Mouse (Mus musculus) gastrocnemius, postnatal 14 days (tissue): ENCODE results near the gene Ncmap. TPM values are rescaled to one million over a fixed set of nuclear protein-coding genes. Genes with fewer than 3 reads are reported as not detected.

Experiments
- DNase-seq: peaks from one replicate; pipeline ENCODE4 v3.0.0; 2021; ENCODE audit warnings: mixed read lengths
- intact Hi-C: fragments of 180-260 bp; cut with DNase I; formaldehyde crosslinking; loops from one replicate; pipeline ENCODE4 v1.15.1; 2025; ENCODE audit warnings: low total_unique reads
- long read RNA-seq, 2 experiments: library from polyadenylated mRNA; stranded (forward); transcript quantifications; one replicate each; pipeline ENCODE4 v2.0.0; 2021
- total RNA-seq, 2 experiments: library from RNA; stranded (reverse); gene quantifications; 2 replicates each; pipeline ENCODE4 v1.2.3; 2021

The Ncmap gene
- total RNA-seq = 10 to 100 TPM in 1 of 2 experiments, 1 to 10 TPM in 1; 5.6 to 19.2 TPM
- long read RNA-seq, experiment 1, partial matches to known transcripts = 8 of 9 reads
- long read RNA-seq, experiment 1, other reads (novel, unspliced or antisense) = 1 of 9 reads
- long read RNA-seq, experiment 2, partial matches to known transcripts = 10 of 10 reads
- long read RNA-seq, experiment 2, other reads (novel, unspliced or antisense) = 0 of 10 reads

DNA sequence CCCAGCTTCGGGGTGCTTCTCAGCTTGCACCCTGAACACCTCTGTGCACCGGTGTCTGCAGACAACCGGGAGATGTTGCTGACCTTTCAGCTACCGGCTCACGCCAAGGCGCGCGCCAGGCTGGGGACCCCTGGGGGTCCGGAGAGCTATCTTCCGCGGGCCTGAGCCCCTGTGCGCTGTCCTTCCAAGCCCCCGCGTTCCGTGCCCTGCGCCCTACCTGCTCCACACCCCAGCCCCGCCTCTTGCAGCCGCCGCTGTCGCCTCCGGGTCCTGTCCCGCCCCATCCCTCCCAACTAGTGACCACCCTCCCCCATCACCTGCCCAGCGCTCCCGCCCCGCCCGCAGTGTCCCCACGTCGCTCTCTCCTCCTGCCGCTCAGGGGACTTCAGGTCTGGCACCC is at the start of gene Ncmap:
TSS of gene Ncmap (minus strand) at position 237 of the 400 bp plus-strand sequence.
- no peak for DNase-seq
- intact Hi-C loops = no loop called here

DNA sequence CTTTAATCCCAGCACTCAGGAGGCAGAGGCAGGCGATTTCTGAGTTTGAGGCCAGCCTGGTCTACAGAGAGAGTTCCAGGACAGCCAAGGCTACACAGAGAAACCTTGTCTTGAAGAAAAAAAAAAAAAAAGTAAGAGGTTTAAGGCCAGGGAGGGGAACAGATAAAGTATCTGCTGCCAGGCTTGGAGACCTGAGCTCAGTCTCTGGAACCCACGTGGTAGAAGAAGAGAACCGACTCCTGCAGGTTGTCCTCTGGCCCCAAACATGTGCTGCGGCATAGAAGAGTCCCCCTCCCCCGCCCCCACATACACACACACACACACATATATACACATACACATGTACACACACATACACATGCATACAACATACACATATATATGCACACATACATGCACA is 44.4 kb upstream of the Ncmap start:
- DNase-seq = no peak
- intact Hi-C loops = no loop called here

DNA sequence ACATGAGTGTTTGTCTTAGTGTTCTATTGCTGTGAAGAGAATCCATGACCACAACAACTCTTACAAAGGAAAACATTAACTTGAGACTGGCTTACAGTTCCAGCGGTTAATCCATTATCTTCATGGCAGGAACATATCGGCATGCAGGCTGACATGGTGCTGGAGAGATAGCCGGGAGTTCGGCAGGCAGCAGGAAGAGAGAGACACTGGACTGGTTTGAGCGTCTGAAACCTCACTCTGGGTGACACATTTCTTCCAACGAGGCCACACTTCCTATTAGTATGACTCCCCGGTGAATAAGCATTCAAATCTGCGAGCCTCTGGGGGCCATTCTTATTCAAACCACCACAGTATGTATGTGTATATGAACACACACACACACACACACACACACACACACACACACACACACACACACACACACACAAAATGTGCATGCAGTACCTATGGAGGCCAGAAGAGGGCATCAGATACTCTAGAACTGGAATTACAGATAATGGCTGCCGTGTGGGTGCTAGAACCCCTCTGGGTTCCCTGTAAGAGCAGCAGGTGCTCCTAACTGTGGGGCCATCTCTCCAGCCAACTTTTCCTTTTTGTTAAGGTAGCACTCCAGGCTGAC is 42.0 kb upstream of the Ncmap start:
- intact Hi-C loops = no loop called here
- no peak for DNase-seq

DNA sequence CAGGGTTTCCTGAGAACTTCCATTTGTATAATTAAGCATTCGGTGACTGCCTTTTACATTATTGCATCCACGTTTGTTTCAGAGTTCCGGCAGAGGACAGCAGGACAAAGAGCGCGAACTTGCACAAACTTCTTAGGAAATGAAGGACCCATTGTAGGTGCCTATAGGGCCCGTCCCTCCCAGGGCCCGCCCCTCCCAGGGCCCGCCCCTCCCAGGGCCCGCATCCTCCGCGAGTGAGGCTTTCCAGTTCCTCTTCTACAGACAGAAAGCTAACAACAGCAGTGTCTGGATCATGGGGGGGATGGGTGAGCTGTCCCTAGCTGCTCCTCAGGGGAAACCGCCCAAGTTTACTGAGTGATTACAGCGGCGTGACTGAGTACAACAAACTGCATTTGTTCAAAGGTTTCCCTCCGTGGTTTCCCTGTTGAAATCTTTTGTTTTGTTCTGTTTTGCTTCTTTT is 41.2 kb upstream of the Ncmap start:
- DNase-seq = peak; percentile 41
- intact Hi-C loops = no loop called here

DNA sequence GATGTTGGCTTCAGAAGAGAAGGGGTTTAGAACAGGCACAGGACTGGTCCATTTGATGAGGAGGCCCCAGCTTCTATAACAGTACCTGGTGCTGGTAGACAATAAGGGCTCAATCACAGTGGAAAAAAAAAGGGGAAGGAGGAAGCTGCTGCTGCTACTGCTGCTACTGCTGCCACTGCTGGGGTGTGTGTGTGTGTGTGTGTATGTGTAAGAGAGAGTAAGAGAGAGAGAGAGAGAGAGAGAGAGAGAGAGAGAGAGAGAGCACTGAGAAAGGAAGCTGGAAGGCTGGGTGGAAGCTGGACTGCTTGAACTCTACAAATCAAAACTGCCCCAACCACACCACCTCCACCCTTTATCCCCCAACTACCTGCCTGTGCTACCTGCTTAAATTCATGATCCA is 39.9 kb upstream of the Ncmap start:
- DNase-seq = no peak
- intact Hi-C loops = no loop called here

DNA sequence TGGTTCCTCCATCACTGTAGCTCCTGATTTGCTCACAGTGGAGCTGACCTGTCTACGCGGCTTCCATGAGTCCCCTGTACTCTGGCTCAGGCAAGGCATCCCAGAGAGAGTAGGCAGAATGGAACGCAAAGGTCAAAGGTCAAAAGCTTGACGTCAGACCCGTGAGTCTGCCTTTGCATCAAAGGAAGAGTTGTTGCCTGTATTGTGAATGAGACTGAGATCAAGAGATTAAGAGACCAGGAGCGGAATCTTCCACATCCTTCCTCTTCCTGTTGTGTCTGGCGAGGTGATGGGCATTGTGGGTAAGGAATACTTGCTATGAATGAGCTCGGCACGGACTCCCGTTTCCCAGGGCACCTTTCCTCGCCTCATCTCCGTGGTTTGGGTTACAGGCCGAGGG is 38.3 kb upstream of the Ncmap start:
- no peak for DNase-seq
- intact Hi-C loops = no loop called here

DNA sequence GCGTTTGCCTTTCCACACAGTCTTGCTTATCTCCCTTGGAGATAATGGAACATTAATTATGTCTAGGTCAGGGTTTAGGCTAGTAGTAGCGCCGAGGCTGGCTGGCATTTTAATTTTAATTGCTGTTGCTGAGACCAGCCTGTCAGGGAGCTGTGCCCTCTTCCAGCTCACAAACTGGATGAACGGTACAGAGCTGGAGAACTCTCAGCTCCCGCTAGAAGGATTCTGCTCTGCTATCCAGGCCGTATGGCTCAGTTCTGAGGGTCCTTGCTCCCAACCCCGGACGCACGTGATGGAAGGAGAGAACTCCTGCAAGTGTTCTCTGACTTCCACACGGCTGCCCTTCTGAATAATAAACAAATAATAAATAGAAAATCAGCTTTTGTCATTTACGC is 36.4 kb upstream of the Ncmap start:
- intact Hi-C loops = no loop called here
- no peak for DNase-seq

DNA sequence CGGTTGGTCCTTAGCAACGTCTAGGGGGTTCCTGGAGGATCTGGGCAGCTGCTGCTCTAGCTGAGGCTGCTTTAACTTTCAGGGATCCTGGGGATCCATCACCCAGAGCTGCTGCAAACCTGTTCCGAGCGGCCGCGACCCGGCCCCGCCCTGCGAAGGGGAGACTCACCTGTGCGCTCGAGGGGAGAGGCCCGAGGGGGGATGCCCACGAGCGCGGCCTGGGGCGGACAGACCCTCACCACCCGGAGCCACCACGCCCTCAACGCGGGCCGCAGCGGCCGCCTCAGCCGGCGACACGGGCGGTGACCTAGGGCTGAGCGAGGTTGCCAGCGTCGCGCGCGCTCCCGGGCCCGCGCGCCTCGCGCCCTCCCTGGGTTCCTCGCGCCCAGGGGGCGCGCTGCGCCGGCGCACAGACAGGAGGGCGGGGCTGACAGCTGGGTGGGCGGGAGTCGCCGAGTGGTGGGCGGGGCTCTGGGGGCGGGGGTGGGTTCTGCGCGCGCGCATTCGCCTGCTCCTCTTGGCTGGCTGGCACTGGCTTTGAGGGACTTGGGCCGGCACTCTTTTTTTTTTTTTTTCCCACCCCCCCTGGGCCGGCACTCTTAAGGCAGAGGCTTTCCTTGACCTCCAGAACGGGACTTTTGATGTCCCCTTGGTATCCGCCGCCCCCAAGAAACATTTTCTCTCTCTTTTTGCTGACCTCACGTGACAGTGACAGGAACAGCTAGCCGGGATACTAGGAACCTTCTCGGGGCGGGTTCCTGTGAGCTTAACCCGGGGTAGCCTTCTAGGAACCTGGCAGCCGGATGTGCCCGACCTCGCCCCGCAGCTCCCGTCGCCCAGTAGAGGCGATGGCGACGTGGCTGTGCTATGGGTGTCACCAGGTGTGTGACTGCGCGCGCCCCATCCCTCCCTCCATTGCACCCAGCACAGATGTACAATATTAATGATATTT is 35.7 kb upstream of the Ncmap start, which contains the start of gene Rcan3:
TSS of gene Rcan3 (minus strand) at position 411 of the 952 bp plus-strand sequence.
- DNase-seq = peak; percentile 86
- intact Hi-C loops = no loop called here

DNA sequence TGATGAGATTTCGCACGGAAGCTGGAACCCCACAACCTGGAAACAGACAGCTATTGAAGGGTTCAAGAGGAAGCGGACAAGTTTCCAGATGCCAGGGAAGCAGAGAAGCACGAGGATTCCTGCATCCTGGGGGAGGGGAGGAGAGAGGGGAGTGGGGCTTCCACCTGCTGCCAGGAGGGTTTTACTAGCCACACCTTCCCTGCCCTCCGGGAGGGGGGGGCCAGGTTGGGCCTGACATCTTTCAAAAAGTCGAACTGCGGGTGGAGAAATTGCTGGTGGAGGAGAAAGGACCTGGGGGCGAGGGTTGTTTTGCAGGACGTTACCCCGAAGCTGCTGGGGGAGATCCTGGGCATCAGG is 35.0 kb upstream of the Ncmap start:
- no peak for DNase-seq
- intact Hi-C loops = no loop called here

DNA sequence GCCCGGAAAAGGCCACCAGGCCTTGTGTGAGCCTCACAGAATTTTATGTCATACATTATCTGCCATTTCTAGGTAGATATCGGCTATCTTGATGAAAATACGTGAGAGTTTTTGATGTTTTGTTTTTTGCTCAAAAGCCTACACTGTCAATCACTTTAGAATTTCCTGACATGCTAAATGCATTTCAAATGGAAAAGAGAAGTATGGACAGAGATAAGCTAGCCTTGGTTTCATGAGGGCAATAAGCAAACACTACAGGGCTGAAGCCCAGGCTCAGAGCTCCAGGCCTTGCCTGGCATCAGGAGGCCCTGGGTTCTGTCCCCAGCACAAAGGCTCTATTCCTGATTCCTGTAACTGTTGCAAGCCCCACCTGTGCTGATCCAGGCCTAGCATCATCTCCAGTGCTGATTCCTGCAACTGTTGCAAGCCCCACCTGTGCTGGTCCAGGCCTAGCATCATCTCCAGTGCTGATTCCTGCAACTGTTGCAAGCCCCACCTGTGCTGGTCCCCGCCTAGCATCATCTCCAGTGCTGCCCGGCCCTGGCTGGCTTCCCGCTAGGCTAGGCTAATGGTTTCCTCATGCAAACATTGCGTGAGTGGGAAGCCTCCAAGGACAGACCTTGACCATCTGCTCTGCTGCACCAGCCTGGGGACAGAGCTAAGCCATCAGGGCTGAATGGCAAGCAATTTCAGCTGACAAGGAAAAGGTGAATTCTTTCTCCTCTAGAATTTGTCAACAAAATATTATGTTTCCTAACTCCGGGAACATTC is 32.1 kb upstream of the Ncmap start:
- intact Hi-C loops = no loop called here
- no peak for DNase-seq

DNA sequence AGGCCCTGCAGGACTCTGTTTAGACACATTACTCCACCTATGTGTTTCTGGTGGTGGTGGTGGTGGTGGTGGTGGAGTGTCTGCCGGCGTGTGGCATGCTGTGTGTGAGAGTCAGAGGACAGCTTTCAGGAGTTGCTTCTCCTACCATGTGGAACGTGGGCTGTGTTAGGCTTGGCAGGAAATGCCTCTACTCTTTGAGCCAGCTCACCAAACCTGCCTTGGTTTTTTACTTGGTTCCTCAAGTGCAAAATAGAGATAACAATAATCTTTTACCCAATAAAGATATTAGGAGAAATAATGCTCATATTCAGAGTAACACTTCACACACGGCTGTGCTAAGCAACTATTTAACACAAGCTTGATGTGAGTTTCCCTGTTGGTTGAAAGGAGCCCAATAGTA is 31.4 kb upstream of the Ncmap start:
- DNase-seq = no peak
- intact Hi-C loops = no loop called here

DNA sequence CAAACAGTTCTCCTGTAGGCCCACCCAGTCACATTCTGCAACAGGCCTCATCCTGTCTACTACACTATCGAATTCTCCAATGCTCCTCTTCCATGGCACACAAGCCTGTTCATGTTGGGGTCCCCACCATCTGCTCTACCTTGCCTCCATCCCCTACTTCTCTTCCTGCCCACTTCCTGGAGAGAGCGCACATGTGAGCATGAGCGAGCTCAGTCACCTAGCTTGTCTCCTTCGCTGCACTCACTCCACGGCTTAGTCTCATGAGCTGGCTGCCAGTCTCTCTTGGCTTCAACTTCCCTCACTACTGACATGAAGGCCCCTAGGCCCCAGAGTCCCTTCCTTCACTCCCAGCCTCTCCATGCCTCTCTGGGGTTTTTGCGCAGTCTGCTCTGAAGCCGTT is 28.6 kb upstream of the Ncmap start:
- intact Hi-C loops = no loop called here
- DNase-seq = no peak

DNA sequence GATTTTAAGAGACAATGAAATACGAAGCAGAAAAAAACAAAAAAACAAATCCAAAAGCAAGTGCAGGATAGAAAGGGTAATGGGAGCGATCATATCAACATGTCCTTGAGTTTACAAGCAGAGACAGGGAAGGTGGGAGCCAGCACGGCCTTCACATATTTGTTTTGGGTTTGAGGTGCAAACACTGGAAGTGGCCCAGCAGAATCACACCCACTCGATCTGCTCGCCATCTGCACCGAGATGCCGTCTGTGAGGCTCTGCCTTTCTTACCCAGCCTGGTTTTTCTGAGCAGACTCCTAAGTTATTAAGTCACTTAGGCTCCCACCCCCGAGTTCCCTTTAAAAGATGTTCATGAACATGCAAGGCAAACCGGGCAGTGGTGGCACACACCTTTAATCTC is 27.6 kb upstream of the Ncmap start:
- intact Hi-C loops = no loop called here

DNA sequence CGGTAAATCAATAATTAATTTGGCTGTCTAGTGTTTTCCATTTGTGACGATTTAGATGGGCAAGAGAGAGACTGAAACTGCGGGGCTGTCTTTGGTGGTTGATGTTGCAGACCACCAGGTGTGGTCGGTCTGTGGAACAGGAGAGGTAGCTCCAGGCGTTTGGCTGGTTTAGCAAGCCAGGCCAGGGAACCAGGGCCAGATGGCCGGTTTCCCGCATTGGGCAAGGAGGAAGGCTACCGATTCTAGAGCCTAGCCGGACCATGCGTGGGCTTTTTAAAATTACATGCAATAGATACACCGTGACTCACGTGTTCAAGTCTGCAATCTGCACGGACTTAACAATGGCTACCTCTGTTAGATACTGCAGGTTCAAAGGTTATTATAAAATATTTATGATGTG is 22.9 kb upstream of the Ncmap start:
- intact Hi-C loops = no loop called here
- no peak for DNase-seq

More for the DNA sequence above, 27.6 kb upstream of the Ncmap start:
- DNase-seq = no peak

DNA sequence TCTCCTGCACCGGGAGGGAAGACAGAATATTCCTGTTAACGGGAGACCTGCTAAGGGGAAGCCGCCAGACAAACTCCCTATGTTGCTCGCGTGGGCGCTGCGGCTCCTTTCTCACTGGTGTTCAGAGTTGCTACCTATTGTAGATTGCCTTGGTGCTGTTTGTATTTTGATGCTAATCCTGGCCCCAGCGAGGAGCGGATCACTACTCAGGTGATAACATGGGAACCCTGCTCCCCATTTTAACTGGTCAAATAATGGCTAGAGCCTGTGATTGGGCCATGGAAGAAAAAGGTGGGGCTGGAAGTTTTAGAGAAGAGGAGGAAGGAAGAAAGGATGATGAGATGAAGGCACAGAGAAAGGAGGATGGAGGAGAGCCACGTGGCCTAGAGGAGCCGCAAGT is 22.4 kb upstream of the Ncmap start:
- no peak for DNase-seq
- intact Hi-C loops = no loop called here

DNA sequence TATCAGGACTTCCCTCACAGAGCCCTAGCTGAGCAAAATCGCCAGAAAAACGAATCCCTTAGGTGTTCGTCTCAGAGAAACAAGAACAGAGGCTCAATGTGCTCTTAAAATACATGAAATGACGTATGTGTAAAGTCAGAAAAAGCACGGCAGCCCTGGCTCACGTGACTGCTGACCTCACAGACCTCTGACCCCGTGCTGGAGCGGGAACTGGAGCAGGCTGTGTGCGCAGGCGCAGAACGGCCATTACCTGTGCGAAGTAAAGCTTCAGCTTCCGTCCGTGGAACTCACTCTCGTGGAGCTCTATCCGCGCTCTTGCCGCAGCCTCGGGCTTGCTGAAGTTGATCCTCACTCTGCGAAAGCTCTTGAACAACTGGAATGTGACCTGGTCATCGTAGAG is 22.0 kb upstream of the Ncmap start:
- intact Hi-C loops = no loop called here
- no peak for DNase-seq

DNA sequence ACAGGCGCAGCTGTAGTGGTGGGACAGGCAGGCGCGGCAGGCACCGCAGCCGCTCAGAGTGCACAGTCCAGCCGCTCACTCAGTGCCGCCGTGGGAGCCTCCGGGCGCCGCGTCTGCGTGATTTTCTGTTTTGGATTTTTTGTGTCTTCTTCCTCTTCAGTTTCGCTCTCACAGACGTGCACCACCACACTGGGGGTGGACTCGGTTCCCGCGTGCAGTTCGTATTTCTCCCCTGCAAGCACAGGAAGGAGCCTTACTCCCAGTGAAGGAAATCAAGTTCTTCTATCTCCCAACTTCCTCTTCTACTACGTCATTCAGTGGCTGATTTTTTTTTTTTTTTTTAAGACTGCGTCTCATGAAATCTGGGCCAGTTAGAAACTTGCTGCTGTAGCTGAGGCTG is 18.3 kb upstream of the Ncmap start:
- DNase-seq = no peak
- intact Hi-C loops = no loop called here

DNA sequence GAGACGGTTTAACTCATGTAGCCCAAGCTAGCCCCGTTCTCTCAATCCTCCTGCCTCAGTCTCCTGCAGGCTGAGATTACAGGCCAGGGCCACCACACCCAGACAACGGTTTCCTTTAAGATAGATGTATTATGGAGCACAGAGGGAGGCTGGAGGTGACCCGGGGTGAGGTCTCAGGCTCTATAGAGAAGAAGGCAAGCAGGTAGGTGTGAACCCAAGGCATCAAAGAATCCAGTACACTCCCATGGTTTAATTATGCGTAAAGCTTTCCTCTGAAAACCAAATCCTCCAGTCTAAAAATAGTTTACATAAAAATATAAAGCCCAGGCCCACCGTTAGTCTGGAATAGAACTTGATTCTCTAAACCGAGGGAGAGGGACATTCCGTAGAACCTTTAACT is 15.5 kb upstream of the Ncmap start:
- no peak for DNase-seq
- intact Hi-C loops = loop anchor here (5.0 kb wide), 1 partner anchor 36 kb away; no protein-coding TSS in a partner anchor

DNA sequence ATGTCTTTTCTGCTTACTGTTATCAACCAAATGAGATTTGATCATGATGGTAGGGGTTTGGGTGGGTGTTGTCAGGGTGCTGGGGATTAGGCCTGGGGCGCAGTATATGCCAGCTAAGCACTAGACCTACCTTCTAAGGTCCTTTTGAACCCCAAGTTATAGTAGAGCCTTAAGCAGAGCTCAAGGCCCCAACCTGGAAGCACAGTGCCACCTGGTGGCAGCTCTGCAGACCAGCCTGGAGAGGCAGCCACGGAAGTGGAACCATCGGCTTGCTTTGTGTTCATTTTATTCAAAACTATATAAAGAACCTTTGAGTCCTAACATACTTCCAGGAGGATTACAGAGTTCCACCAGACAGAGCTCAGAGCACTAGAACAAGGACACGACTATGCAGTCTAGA is 13.6 kb upstream of the Ncmap start:
- peak; percentile 58 for DNase-seq
- intact Hi-C loops = loop anchor here (5.0 kb wide), 1 partner anchor 34 kb away; no protein-coding TSS in a partner anchor

DNA sequence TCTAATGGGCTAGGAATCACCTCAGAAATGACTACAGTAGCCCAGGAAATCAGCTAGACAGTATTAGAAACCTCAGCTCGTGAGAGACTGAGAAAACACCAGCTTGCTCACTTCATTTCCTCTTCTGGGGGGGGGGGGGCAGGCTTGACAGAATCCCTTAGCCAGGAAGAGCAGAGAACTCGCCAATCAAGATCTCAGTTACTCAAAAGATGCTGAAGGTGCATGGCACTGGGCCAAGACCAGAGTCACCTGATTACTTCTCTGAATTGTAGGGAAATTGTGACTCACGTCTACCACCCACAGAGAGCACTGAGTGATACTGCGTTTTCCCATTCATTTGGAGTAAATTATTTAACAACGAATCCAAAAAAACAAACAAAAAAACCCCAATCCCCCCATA is 8.2 kb upstream of the Ncmap start:
- intact Hi-C loops = no loop called here
- DNase-seq = no peak
